In the genomic region with DNA sequence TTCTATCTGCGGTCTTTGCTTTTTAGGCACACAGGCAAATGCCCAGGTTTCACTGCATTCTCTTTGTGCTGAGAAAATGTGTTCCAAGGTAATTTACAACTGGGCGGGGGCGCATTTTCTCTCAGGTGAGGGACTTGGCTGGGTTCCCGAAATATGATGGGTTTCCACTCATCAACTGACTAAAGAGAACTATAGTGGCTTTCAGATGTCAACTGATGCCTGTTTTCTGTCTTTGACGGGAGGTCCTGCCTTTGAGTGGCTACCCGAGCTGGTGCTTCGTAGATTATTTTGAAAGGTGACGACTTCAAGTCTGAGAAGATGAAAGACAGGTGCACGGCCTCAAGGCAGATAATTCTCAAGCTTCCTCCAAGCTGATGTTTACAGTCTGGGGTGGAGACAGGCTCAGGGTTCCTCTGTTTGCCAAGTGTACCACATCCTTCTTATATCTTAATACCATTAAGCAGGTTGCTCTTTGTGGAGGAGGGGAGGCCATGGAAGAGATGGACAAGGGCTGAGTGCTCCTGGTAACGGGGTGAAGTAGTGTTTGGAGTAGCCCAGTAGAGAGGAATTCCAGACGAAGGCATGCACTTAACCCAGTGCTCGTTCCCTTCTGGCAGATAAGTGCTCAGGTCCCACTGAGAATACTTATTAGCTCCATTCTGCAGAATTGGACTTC, we compare ENCODE assay signal across 19 mouse cellular contexts.
DNase-seq lines count a peak whose midpoint lies in the region; ATAC-seq and TF ChIP-seq lines count a peak whose summit lies in the region.
"Had no signal": no experiment of that assay in that cellular context is flagged by ENCODE, and none has a peak within 500 bp of the region (broad histone marks: within the 10 kb centered on the region; RNA-seq: fewer than 3 reads in every experiment).

No protein-coding gene starts in this region.

- H3K4me1 ChIP-seq in heart, embryonic 10.5 days, result peaks cover 5% of the 10 kb centered on the region; the same call in 1 of the 2 replicates
- no peaks in the 10 kb centered on the region for H3K4me1 ChIP-seq in intestine, embryonic 14.5 days (replicated peaks; ENCODE audit: control insufficient read depth, insufficient read depth, low read length)
- H3K4me1 ChIP-seq in intestine, postnatal 0 days (replicated peaks; ENCODE audit: control insufficient read depth, insufficient read depth, low read length), result no peaks in the 10 kb centered on the region
- no peaks in the 10 kb centered on the region for H3K4me1 ChIP-seq in lung, postnatal 0 days (ENCODE audit: insufficient read depth, low read depth, low read length)
- H3K4me1 ChIP-seq in stomach, postnatal 0 days (replicated peaks; ENCODE audit: control insufficient read depth, insufficient read depth), result no peaks in the 10 kb centered on the region
- H3K4me1 ChIP-seq: forebrain, embryonic 12.5 days; hindbrain, embryonic 13.5 days; liver, embryonic 13.5 days had no signal

- 33% methylated on average over 12 of the region's 12 CpGs for WGBS in heart, embryonic 10.5 days
- WGBS in intestine, embryonic 14.5 days, result 46% methylated on average over 12 of the region's 12 CpGs
- 48% methylated on average over 12 of the region's 12 CpGs for WGBS in intestine, postnatal 0 days
- WGBS in lung, postnatal 0 days, result 55% methylated on average over 12 of the region's 12 CpGs
- WGBS in stomach, postnatal 0 days, result 44% methylated on average over 12 of the region's 12 CpGs

- no peak overlapping the region for H3K27ac ChIP-seq in heart, embryonic 10.5 days
- H3K27ac ChIP-seq in intestine, embryonic 14.5 days (ENCODE audit: low read depth), result no peak overlapping the region
- H3K27ac ChIP-seq in intestine, postnatal 0 days (ENCODE audit: low read depth, low read length), result no peak overlapping the region
- no peak overlapping the region for H3K27ac ChIP-seq in lung, postnatal 0 days (ENCODE audit: low read length)
- H3K27ac ChIP-seq in stomach, postnatal 0 days (replicated peaks), result no peak overlapping the region
- H3K27ac ChIP-seq: forebrain, embryonic 12.5 days; hindbrain, embryonic 13.5 days; kidney, postnatal 0 days; left cerebral cortex, adult 2 months; liver, embryonic 13.5 days had no signal

- no peaks in the 10 kb centered on the region for H3K9me3 ChIP-seq in heart, embryonic 10.5 days
- no peaks in the 10 kb centered on the region for H3K9me3 ChIP-seq in intestine, embryonic 14.5 days (ENCODE audit: control insufficient read depth, low read length)
- H3K9me3 ChIP-seq in intestine, postnatal 0 days (ENCODE audit: control insufficient read depth), result no peaks in the 10 kb centered on the region
- H3K9me3 ChIP-seq in lung, postnatal 0 days (ENCODE audit: low read length), result no peaks in the 10 kb centered on the region
- no peaks in the 10 kb centered on the region for H3K9me3 ChIP-seq in stomach, postnatal 0 days (ENCODE audit: control insufficient read depth, low read length)
- H3K9me3 ChIP-seq: forebrain, embryonic 12.5 days; hindbrain, embryonic 13.5 days; liver, embryonic 13.5 days; megakaryocyte, embryonic 14.5 days had no signal

- ATAC-seq in intestine, embryonic 14.5 days (replicated peaks; ENCODE audit: low FRiP score, low TSS enrichment, low read depth), result peak; percentile 40; the same call in 1 of the 2 replicates
- no peak for ATAC-seq in intestine, postnatal 0 days
- peak; percentile 95 for ATAC-seq in lung, postnatal 0 days
- 0 out of 2 replicates have a peak, but pooled peaks have one; percentile 26 for ATAC-seq in stomach, postnatal 0 days (ENCODE audit: low FRiP score, low TSS enrichment)

- H3K4me2 ChIP-seq in intestine, embryonic 14.5 days (ENCODE audit: low read length), result no peak overlapping the region
- no peak overlapping the region for H3K4me2 ChIP-seq in intestine, postnatal 0 days (replicated peaks; ENCODE audit: low read depth)
- 0 out of 2 replicates have a peak overlapping the region, but pooled peaks have one; percentile 5 for H3K4me2 ChIP-seq in lung, postnatal 0 days (replicated peaks; ENCODE audit: low read depth, low read length)
- H3K4me2 ChIP-seq in stomach, postnatal 0 days (replicated peaks; ENCODE audit: low read depth), result no peak overlapping the region
- H3K4me2 ChIP-seq: forebrain, embryonic 12.5 days; hindbrain, embryonic 13.5 days; liver, embryonic 13.5 days had no signal

- TF ChIP-seq CTCF in intestine, postnatal 0 days (IDR thresholded peaks at IDR 0.05; ENCODE audit: low read depth), result no peak
- no peak for TF ChIP-seq CTCF in lung, postnatal 0 days (IDR thresholded peaks at IDR 0.05)
- no peak for TF ChIP-seq CTCF in stomach, postnatal 0 days (IDR thresholded peaks at IDR 0.05; ENCODE audit: low read depth)

- no peaks in the 10 kb centered on the region for H3K27me3 ChIP-seq in heart, embryonic 10.5 days (ENCODE audit: insufficient read depth, poor library complexity, severe bottlenecking)
- H3K27me3 ChIP-seq in intestine, embryonic 14.5 days (replicated peaks; ENCODE audit: control insufficient read depth, insufficient read depth, low read length), result no peaks in the 10 kb centered on the region
- H3K27me3 ChIP-seq in intestine, postnatal 0 days (replicated peaks; ENCODE audit: control insufficient read depth, insufficient read depth, low read length), result no peaks in the 10 kb centered on the region
- H3K27me3 ChIP-seq in lung, postnatal 0 days (replicated peaks; ENCODE audit: insufficient read depth, low read length), result no peaks in the 10 kb centered on the region
- no peaks in the 10 kb centered on the region for H3K27me3 ChIP-seq in stomach, postnatal 0 days (ENCODE audit: control insufficient read depth, insufficient read depth, low read length)
- H3K27me3 ChIP-seq: CH12.LX; forebrain, embryonic 12.5 days; hindbrain, embryonic 13.5 days; liver, embryonic 13.5 days; megakaryocyte, embryonic 14.5 days had no signal

- peaks cover 38% of the 10 kb centered on the region for H3K36me3 ChIP-seq in heart, embryonic 10.5 days
- H3K36me3 ChIP-seq in intestine, embryonic 14.5 days (ENCODE audit: control insufficient read depth, insufficient read depth, low read length), result peaks cover 33% of the 10 kb centered on the region
- H3K36me3 ChIP-seq in intestine, postnatal 0 days (ENCODE audit: control insufficient read depth, insufficient read depth), result peaks cover 19% of the 10 kb centered on the region
- H3K36me3 ChIP-seq in lung, postnatal 0 days (ENCODE audit: insufficient read depth, low read length), result peaks cover 16% of the 10 kb centered on the region
- H3K36me3 ChIP-seq in stomach, postnatal 0 days (ENCODE audit: control insufficient read depth, insufficient read depth, low read length), result peaks cover 9% of the 10 kb centered on the region

- H3K4me3 ChIP-seq in heart, embryonic 10.5 days, result no peak overlapping the region
- H3K4me3 ChIP-seq in intestine, embryonic 14.5 days (ENCODE audit: low read depth, low read length), result no peak overlapping the region
- no peak overlapping the region for H3K4me3 ChIP-seq in intestine, postnatal 0 days (ENCODE audit: low read depth, low read length)
- H3K4me3 ChIP-seq in lung, postnatal 0 days (ENCODE audit: low read depth, low read length), result no peak overlapping the region
- H3K4me3 ChIP-seq in stomach, postnatal 0 days (ENCODE audit: low read depth, low read length), result no peak overlapping the region
- H3K4me3 ChIP-seq: forebrain, embryonic 12.5 days; hindbrain, embryonic 13.5 days; left cerebral cortex, adult 2 months; liver, embryonic 13.5 days; megakaryocyte, embryonic 14.5 days had no signal

- DNase-seq in heart, embryonic 10.5 days (ENCODE audit: low spot score), result peak; percentile 86
- DNase-seq in heart, adult 9 months (ENCODE audit: low spot score in 2 of 2), result no peak
- DNase-seq in intestine, embryonic 14.5 days (ENCODE audit: low spot score), result no peak
- peak; percentile 81 for DNase-seq in lung, postnatal 0 days (ENCODE audit: low spot score)
- no peak for DNase-seq in stomach, postnatal 0 days (ENCODE audit: low spot score)
- no peak for DNase-seq in embryo, embryonic 11 days
- no peak for DNase-seq in thymus, postnatal 25 days
- DNase-seq: cerebellum, adult 9-10 months; gastrocnemius, postnatal 25 days; kidney, adult 11 months; liver, embryonic 13.5 days; thymus, postnatal 4 days had no signal

- no peak overlapping the region for H3K9ac ChIP-seq in intestine, embryonic 14.5 days (ENCODE audit: low read length)
- no peak overlapping the region for H3K9ac ChIP-seq in intestine, postnatal 0 days (ENCODE audit: low read depth, low read length)
- no peak overlapping the region for H3K9ac ChIP-seq in lung, postnatal 0 days (replicated peaks; ENCODE audit: low read depth)
- no peak overlapping the region for H3K9ac ChIP-seq in stomach, postnatal 0 days (ENCODE audit: low read length)
- H3K9ac ChIP-seq: forebrain, embryonic 12.5 days; hindbrain, embryonic 13.5 days; liver, embryonic 13.5 days had no signal

- TF ChIP-seq EP300 in lung, postnatal 0 days (IDR thresholded peaks at IDR 0.05), result peak; percentile 86
- no peak for TF ChIP-seq EP300 in stomach, postnatal 0 days (optimal IDR thresholded peaks at IDR 0.05)

Comparison
In these comparisons a context has a peak if more than half of its experiments do, and no peak if none do; other contexts are left out.
1. DNase-seq: peak in heart, embryonic 10.5 days (single experiment) and lung, postnatal 0 days (single experiment); none in heart, adult 9 months (0 of 2), intestine, embryonic 14.5 days (single experiment), stomach, postnatal 0 days (single experiment), embryo, embryonic 11 days (single experiment) and thymus, postnatal 25 days (single experiment).